Mouse (Mus musculus): ENCODE measurements around the gene Ankrd66. TPM values are rescaled to one million over a fixed set of nuclear protein-coding genes. Genes with fewer than 3 reads are reported as not detected.
A peak's percentile ranks its signal among the peaks of the same experiment; 100 is the strongest.

Ankrd66 gene
- not detected in 2 replicates for polyA plus RNA-seq (2014; fragmentation: Nextera tagmentation; extraction: Ambion mirVana)

DNA sequence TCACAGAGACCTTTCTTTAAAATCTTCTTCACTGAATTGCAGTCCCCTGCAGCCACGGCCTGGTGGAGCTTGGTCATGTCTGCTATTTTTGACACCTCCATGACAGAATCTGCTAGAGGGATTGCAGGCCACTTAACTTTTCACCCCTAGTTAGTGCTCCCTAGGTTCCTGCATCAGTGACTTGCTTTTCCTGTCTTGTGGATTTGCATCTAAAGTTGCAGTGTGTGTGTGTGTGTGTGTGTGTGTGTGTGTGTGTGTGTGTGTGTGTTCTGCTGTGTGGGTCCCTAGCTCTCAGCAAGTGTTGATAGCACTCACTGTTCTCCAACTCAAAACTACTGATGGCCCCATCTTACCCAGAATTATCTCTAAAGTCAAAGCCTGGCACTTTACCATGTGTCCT, at the start of gene Ankrd66:
TSS of gene Ankrd66 (minus strand) at position 101 of the 400 bp plus-strand sequence.
- Histone ChIP-seq H3K9me3 (replicated peaks; ENCODE audit: control insufficient read depth, low read length) (no peaks in the 10 kb centered on the region), H3K36me3 (ENCODE audit: control insufficient read depth, insufficient read depth, low read length) (no peaks in the 10 kb centered on the region), H3K9ac (ENCODE audit: low read depth, low read length) (no peak within 1 kb of the TSS), H3K4me1 (ENCODE audit: control insufficient read depth, insufficient read depth, low read length) (peaks cover 4% of the 10 kb centered on the region; the same call in 1 of the 2 replicates), H3K4me2 (no peak within 1 kb of the TSS), H3K4me3 (ENCODE audit: low read depth, low read length) (no peak within 1 kb of the TSS), H3K27me3 (ENCODE audit: control insufficient read depth, insufficient read depth, low read length) (no peaks in the 10 kb centered on the region), H3K27ac (ENCODE audit: low read depth, low read length) (no peak within 1 kb of the TSS)
- no peak for ATAC-seq (replicated peaks; ENCODE audit: insufficient number of reproducible peaks, low FRiP score, low TSS enrichment)
- 15% methylated on average over 1 of the region's 1 CpGs for WGBS (ENCODE audit: insufficient replicate concordance)

DNA sequence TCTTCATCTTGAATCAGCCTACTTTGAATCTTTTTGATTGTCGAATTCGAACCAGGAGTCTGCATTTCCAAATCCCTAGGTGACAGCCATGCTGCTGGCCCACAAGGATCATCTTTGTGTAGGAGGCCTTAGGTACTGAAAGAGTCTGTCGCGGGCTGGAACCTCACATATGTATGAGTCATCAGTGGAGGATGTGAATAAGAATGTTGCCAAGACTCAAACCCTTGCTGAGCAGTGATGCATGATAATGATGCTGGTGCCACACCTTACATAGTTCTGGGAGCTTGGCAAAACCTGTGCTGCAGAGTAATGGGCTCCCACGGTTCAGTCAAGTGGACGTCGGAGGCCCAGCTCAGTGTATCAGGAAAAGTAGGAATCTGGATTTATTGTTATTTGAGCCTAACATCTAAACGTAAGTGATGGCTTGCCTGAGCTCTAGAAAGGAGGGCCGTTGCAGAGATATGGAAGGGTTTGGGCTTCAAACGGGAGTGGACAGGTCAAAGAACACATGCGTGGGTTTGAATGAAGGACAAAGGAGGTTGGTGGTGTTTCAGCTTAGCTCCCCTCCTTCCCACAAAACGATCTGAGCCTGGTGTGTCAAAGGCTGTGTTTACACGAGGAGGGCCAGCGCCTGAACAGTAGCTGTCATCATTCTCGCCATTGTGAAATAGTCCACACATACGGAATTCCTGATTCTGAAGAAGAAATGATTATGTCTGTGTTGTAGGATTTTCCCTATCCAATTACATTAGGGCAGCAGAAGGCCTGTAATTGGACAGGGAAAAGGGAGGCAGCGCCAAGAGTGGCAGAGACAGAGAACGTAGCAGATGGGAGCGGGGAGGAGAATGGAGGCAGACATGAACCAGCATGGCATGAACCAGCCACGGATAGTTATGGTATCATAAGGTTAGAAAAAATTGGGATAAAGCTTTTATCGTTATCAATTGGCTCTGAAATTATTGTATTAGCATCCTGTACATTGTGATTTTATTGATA, 49.2 kb upstream of the Ankrd66 start:
- Histone ChIP-seq H3K27ac (ENCODE audit: low read depth, low read length) (no peak overlapping the region), H3K9me3 (replicated peaks; ENCODE audit: control insufficient read depth, low read length) (0 out of 2 replicates have a peak, but pooled peaks cover under 1% of the 10 kb centered on the region), H3K4me1 (ENCODE audit: control insufficient read depth, insufficient read depth, low read length) (no peaks in the 10 kb centered on the region), H3K4me3 (ENCODE audit: low read depth, low read length) (no peak overlapping the region), H3K4me2 (no peak overlapping the region), H3K9ac (ENCODE audit: low read depth, low read length) (no peak overlapping the region), H3K36me3 (ENCODE audit: control insufficient read depth, insufficient read depth, low read length) (no peaks in the 10 kb centered on the region), H3K27me3 (ENCODE audit: control insufficient read depth, insufficient read depth, low read length) (no peaks in the 10 kb centered on the region)
- 76% methylated on average over 21 of the region's 21 CpGs for WGBS (ENCODE audit: insufficient replicate concordance)
- no peak for ATAC-seq (replicated peaks; ENCODE audit: insufficient number of reproducible peaks, low FRiP score, low TSS enrichment)

DNA sequence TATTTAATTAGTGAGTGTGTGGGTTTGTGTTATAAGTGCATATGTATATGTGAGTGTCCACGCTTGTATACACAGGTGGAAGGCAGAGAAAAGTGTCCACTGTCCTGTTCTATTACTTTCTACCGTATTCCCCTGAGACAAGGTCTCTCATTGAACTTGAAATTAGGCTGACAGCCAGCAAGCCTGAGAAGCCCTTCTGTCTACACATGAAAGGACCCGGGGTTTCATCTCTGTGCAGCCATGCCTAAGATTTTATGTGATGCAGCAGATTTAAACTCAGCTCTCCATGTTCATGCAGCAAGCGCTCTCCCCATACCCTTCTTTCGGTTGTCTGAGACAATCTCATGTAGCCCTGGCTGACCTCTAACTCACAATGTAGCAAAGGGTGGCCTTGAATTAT, 47.1 kb upstream of the Ankrd66 start:
- Histone ChIP-seq H3K4me1 (ENCODE audit: control insufficient read depth, insufficient read depth, low read length) (no peaks in the 10 kb centered on the region), H3K9ac (ENCODE audit: low read depth, low read length) (no peak overlapping the region), H3K4me2 (no peak overlapping the region), H3K9me3 (replicated peaks; ENCODE audit: control insufficient read depth, low read length) (no peaks in the 10 kb centered on the region), H3K27me3 (ENCODE audit: control insufficient read depth, insufficient read depth, low read length) (no peaks in the 10 kb centered on the region), H3K27ac (ENCODE audit: low read depth, low read length) (no peak overlapping the region), H3K36me3 (ENCODE audit: control insufficient read depth, insufficient read depth, low read length) (no peaks in the 10 kb centered on the region), H3K4me3 (ENCODE audit: low read depth, low read length) (no peak overlapping the region)
- 83% methylated on average over 5 of the region's 5 CpGs for WGBS (ENCODE audit: insufficient replicate concordance)
- no peak for ATAC-seq (replicated peaks; ENCODE audit: insufficient number of reproducible peaks, low FRiP score, low TSS enrichment)

DNA sequence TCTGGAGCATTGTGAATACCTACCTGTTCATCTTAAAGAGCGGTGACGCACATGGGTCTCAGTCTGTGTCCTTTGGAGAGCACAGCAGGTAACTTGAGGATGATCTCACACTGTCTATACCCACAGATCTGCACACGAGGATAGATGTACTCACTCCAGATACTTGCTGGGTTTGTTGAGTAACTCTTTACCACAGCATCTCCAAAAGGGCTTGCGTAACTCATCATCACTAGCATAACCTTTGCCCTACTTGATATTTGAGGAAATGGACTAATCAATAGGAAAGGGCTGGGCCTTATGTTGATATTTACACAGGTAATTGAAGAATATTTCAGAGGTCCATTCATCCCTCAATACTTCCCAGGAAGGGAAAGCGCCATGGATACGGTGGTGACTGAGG, 46.3 kb upstream of the Ankrd66 start:
- Histone ChIP-seq H3K36me3 (ENCODE audit: control insufficient read depth, insufficient read depth, low read length) (no peaks in the 10 kb centered on the region), H3K9ac (ENCODE audit: low read depth, low read length) (no peak overlapping the region), H3K4me1 (ENCODE audit: control insufficient read depth, insufficient read depth, low read length) (no peaks in the 10 kb centered on the region), H3K27me3 (ENCODE audit: control insufficient read depth, insufficient read depth, low read length) (no peaks in the 10 kb centered on the region), H3K9me3 (replicated peaks; ENCODE audit: control insufficient read depth, low read length) (no peaks in the 10 kb centered on the region), H3K4me3 (ENCODE audit: low read depth, low read length) (no peak overlapping the region), H3K27ac (ENCODE audit: low read depth, low read length) (no peak overlapping the region), H3K4me2 (no peak overlapping the region)
- ATAC-seq (replicated peaks; ENCODE audit: insufficient number of reproducible peaks, low FRiP score, low TSS enrichment) = no peak
- 82% methylated on average over 6 of the region's 6 CpGs for WGBS (ENCODE audit: insufficient replicate concordance)

DNA sequence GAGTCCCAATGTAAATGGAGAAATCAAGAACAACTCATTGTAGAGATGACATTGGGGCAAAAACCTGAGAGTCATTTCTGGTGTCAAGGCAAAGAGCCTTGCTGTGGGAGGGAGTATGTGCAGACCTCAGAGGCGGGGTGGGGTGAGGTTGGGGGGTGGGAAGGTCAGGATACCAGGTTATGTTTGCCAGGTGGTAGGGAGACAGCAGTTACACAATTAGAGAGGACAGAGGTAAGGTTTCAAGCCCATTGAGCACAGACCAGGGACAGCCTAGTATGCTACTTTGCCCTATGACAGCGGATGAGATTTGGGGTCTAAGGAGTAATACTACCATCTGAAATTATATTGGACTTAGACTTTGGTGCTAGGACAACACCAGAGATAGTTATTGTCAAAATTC, 43.8 kb upstream of the Ankrd66 start:
- Histone ChIP-seq H3K27me3 (ENCODE audit: control insufficient read depth, insufficient read depth, low read length) (no peaks in the 10 kb centered on the region), H3K36me3 (ENCODE audit: control insufficient read depth, insufficient read depth, low read length) (no peaks in the 10 kb centered on the region), H3K4me2 (no peak overlapping the region), H3K4me1 (ENCODE audit: control insufficient read depth, insufficient read depth, low read length) (0 out of 2 replicates have a peak, but pooled peaks cover 4% of the 10 kb centered on the region), H3K9me3 (replicated peaks; ENCODE audit: control insufficient read depth, low read length) (no peaks in the 10 kb centered on the region), H3K27ac (ENCODE audit: low read depth, low read length) (no peak overlapping the region), H3K4me3 (ENCODE audit: low read depth, low read length) (no peak overlapping the region), H3K9ac (ENCODE audit: low read depth, low read length) (no peak overlapping the region)
- WGBS (ENCODE audit: insufficient replicate concordance) = 83% methylated on average over 2 of the region's 2 CpGs
- no peak for ATAC-seq (replicated peaks; ENCODE audit: insufficient number of reproducible peaks, low FRiP score, low TSS enrichment)

DNA sequence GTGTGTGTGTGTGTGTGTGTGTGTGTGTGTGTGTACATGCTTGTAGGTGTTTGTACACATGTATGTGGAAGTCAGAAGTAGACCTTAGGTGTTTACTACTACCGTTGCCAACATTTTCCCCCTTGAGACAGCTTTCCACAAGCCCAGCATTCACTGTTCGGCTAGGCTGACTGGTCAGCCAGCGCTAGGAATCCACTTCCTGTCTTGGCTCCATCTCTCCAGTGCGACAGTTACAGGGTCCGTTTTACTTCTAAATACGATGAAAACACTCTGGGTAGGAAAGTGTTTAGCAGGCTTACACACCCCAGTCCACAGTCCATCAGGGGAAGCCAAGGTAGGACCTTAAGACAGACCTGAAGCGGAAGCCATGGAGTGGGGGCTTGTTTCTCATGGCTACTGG, 41.3 kb upstream of the Ankrd66 start:
- Histone ChIP-seq H3K4me2 (no peak overlapping the region), H3K36me3 (ENCODE audit: control insufficient read depth, insufficient read depth, low read length) (no peaks in the 10 kb centered on the region), H3K4me3 (ENCODE audit: low read depth, low read length) (no peak overlapping the region), H3K9ac (ENCODE audit: low read depth, low read length) (no peak overlapping the region), H3K27ac (ENCODE audit: low read depth, low read length) (no peak overlapping the region), H3K9me3 (replicated peaks; ENCODE audit: control insufficient read depth, low read length) (no peaks in the 10 kb centered on the region), H3K4me1 (ENCODE audit: control insufficient read depth, insufficient read depth, low read length) (peaks cover 14% of the 10 kb centered on the region; the same call in 1 of the 2 replicates), H3K27me3 (ENCODE audit: control insufficient read depth, insufficient read depth, low read length) (no peaks in the 10 kb centered on the region)
- 56% methylated on average over 7 of the region's 7 CpGs for WGBS (ENCODE audit: insufficient replicate concordance)
- no peak for ATAC-seq (replicated peaks; ENCODE audit: insufficient number of reproducible peaks, low FRiP score, low TSS enrichment)

DNA sequence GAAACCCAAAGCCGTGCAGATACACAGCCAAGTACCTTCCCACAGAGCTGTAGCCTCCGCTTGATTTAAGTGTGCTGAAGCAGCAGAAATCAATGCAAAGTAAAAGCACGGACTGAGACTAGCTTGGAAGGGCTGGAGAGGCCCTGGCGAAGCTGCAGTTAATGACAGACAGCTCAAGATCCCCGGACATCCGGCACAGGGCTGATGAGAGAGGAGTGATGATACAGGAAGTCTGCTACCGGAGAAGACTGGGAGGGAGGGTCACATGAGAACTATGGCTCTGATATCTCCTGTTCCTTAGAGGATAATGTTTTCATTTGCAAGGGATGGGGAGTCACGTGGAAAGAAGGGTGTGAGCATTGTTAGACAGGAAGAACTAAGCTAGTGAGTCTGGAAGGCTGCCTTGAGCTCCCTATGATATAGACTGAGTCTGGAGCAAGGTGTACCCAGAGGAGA, 37.6 kb upstream of the Ankrd66 start:
- H3K27ac ChIP-seq (ENCODE audit: low read depth, low read length) = peak overlapping the region; percentile 50
- no peak overlapping the region for H3K4me3 ChIP-seq (ENCODE audit: low read depth, low read length)
- WGBS (ENCODE audit: insufficient replicate concordance) = 18% methylated on average over 8 of the region's 8 CpGs
- H3K27me3 ChIP-seq (ENCODE audit: control insufficient read depth, insufficient read depth, low read length) = no peaks in the 10 kb centered on the region
- peak; percentile 73; the same call in 1 of the 2 replicates for ATAC-seq (replicated peaks; ENCODE audit: insufficient number of reproducible peaks, low FRiP score, low TSS enrichment)
- H3K9ac ChIP-seq (ENCODE audit: low read depth, low read length) = no peak overlapping the region; the same call in 1 of the 2 replicates
- H3K9me3 ChIP-seq (replicated peaks; ENCODE audit: control insufficient read depth, low read length) = no peaks in the 10 kb centered on the region
- peak overlapping the region; percentile 17 for H3K4me2 ChIP-seq
- no peaks in the 10 kb centered on the region for H3K36me3 ChIP-seq (ENCODE audit: control insufficient read depth, insufficient read depth, low read length)
- H3K4me1 ChIP-seq (ENCODE audit: control insufficient read depth, insufficient read depth, low read length) = peaks cover 14% of the 10 kb centered on the region; the same call in 1 of the 2 replicates

DNA sequence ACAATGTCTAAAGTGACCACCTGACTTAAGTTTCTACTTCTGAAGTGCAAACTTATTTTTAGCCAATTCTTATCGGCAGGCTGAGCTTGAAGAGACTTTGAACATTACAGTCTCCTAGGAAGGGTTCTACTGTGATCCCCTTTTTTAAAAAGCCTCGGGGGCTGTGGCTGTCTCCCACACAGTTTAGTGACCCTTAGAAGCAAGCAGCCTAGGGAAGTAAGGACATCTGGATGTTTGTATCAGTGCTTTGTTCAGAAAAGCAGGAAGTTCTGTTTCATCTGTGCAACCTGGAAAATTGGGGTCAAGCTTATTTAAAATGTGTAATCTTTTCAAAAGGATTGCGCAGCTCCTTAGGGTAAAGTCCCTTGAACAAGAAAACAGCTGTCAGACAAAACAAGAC, 37.0 kb upstream of the Ankrd66 start:
- WGBS (ENCODE audit: insufficient replicate concordance) = 27% methylated on average over 3 of the region's 3 CpGs
- H3K9me3 ChIP-seq (replicated peaks; ENCODE audit: control insufficient read depth, low read length) = no peaks in the 10 kb centered on the region
- no peaks in the 10 kb centered on the region for H3K36me3 ChIP-seq (ENCODE audit: control insufficient read depth, insufficient read depth, low read length)
- no peak overlapping the region; the same call in 1 of the 2 replicates for H3K9ac ChIP-seq (ENCODE audit: low read depth, low read length)
- no peak overlapping the region for H3K4me3 ChIP-seq (ENCODE audit: low read depth, low read length)
- H3K4me2 ChIP-seq = peak overlapping the region; percentile 17
- ATAC-seq (replicated peaks; ENCODE audit: insufficient number of reproducible peaks, low FRiP score, low TSS enrichment) = no peak
- peak overlapping the region; percentile 50 for H3K27ac ChIP-seq (ENCODE audit: low read depth, low read length)
- peaks cover 14% of the 10 kb centered on the region; the same call in 1 of the 2 replicates for H3K4me1 ChIP-seq (ENCODE audit: control insufficient read depth, insufficient read depth, low read length)
- H3K27me3 ChIP-seq (ENCODE audit: control insufficient read depth, insufficient read depth, low read length) = no peaks in the 10 kb centered on the region

All from heart, embryonic 11.5 days (tissue).